1 mouse cellular context compared by ENCODE assay signal in the genomic region with DNA sequence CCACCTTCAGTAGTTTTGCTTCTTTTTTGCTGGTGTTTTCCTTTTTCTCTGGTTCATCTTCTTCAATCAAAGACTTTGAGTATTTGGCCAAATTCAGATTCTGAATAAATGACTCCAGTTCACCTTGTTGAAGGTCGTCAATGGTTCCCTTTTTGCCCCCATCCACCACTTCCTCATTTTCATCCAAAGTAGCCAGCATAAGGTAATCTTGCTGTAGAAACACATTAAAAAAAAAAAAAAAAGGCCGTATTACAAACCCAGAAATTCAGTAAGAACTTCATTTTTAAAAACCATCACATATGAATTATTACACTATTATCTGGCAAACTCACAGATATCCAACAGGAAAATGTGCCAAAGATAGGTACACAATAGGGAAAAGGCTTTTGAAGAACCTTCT.
A peak's percentile ranks its signal among the peaks of the same experiment; 100 is the strongest.
TF ChIP-seq lines count a peak whose summit lies in the region.

No protein-coding gene starts in this region.

TF ChIP-seq in MEL, 35 proteins besides CTCF, POLR2A, EP300 and RAD21:
- TF ChIP-seq ZKSCAN1 (IDR thresholded peaks at IDR 0.05; ENCODE audit: low read depth, low read length) (no peak), HCFC1 (IDR thresholded peaks at IDR 0.05; ENCODE audit: low read depth, low read length) (no peak), E2F4 (IDR thresholded peaks at IDR 0.05; ENCODE audit: borderline replicate concordance, low read depth, low read length) (no peak), SMC3 (IDR thresholded peaks at IDR 0.05; ENCODE audit: low read depth, low read length) (no peak), TCF12 (IDR thresholded peaks at IDR 0.05; ENCODE audit: low read depth, low read length) (0 out of 2 replicates have a peak, but pooled peaks have one; percentile 7), GATA1 (IDR thresholded peaks at IDR 0.05; ENCODE audit: low read depth, low read length) (no peak), ETS1 (IDR thresholded peaks at IDR 0.05; ENCODE audit: low read depth, low read length) (0 out of 2 replicates have a peak, but pooled peaks have one; percentile 38), ZNF384 (IDR thresholded peaks at IDR 0.05; ENCODE audit: low read depth, low read length) (peak; percentile 90), ELF1 (IDR thresholded peaks at IDR 0.05; ENCODE audit: low read depth, low read length) (peak; percentile 49; the same call in 1 of the 2 replicates), CHD2 (IDR thresholded peaks at IDR 0.05; ENCODE audit: low read length) (no peak), USF2 (IDR thresholded peaks at IDR 0.05; ENCODE audit: borderline replicate concordance in 1 of 2, insufficient read depth in 1 of 2, low read depth in 1 of 2, low read length in 2 of 2) (no peak), MAFK (IDR thresholded peaks at IDR 0.05; ENCODE audit: borderline replicate concordance, low read depth, low read length) (no peak), NRF1 (IDR thresholded peaks at IDR 0.05; ENCODE audit: insufficient read depth, low read depth, low read length, poor library complexity, severe bottlenecking) (no peak), MAX (IDR thresholded peaks at IDR 0.05; ENCODE audit: low read length) (no peak), TBP (IDR thresholded peaks at IDR 0.05; ENCODE audit: low read depth, low read length) (no peak), NELFE (IDR thresholded peaks at IDR 0.05; ENCODE audit: low read depth, low read length) (no peak), MXI1 (IDR thresholded peaks at IDR 0.05; ENCODE audit: low read depth, low read length) (no peak), RCOR1 (IDR thresholded peaks at IDR 0.05; ENCODE audit: low read depth, low read length) (0 out of 2 replicates have a peak, but pooled peaks have one; percentile 36), CHD1 (IDR thresholded peaks at IDR 0.05; ENCODE audit: low read depth, low read length) (peak; percentile 45; the same call in 1 of the 2 replicates), ZMIZ1 (IDR thresholded peaks at IDR 0.05; ENCODE audit: low read depth, low read length) (no peak), POLR2AphosphoS5 (IDR thresholded peaks at IDR 0.05; ENCODE audit: borderline replicate concordance, low read depth, low read length) (no peak), KAT2A (conservative IDR thresholded peaks at IDR 0.05; ENCODE audit: low read depth, low read length) (no peak), USF1 (IDR thresholded peaks at IDR 0.05; ENCODE audit: low read depth, low read length) (no peak), MAZ (IDR thresholded peaks at IDR 0.05; ENCODE audit: low read depth, low read length) (0 out of 2 replicates have a peak, but pooled peaks have one; percentile 42), ZC3H11A (IDR thresholded peaks at IDR 0.05; ENCODE audit: low read depth, low read length) (no peak), TAL1 (IDR thresholded peaks at IDR 0.05; ENCODE audit: low read length) (no peak), SIN3A (IDR thresholded peaks at IDR 0.05; ENCODE audit: low read length) (no peak; the same call in 1 of the 2 replicates), POLR2AphosphoS2 (IDR thresholded peaks at IDR 0.05; ENCODE audit: low read length) (no peak), MEF2A (IDR thresholded peaks at IDR 0.05; ENCODE audit: extremely low read depth, insufficient replicate concordance, low read depth, low read length, poor library complexity, severe bottlenecking) (no peak), MYB (IDR thresholded peaks at IDR 0.05; ENCODE audit: low read depth, low read length) (no peak), GABPA (IDR thresholded peaks at IDR 0.05; ENCODE audit: low read depth, low read length) (no peak), MYC (IDR thresholded peaks at IDR 0.05; ENCODE audit: low read depth, low read length) (peak; percentile 54; the same call in 1 of the 2 replicates)
TF ChIP-seq in MEL: peak in this region for 8.
